Mouse (Mus musculus) thymus, adult 2 months (tissue): ENCODE data around the gene Apon. TPM values are rescaled to one million over a fixed set of nuclear protein-coding genes. Genes with fewer than 3 reads are reported as not detected.
A peak's percentile ranks its signal among the peaks of the same experiment; 100 is the strongest.

Experiments used
- DNase-seq: peaks from one replicate; pipeline ENCODE4 v3.0.0; 2021
- H3K27ac ChIP-seq: fragments of 200-500 bp; 2 replicates; pipeline ENCODE4 v1.5.1; 2012; ENCODE audit warnings: low read length, control low read depth; ENCODE audit not compliant: control insufficient read depth, insufficient read depth
- H3K27me3 ChIP-seq: fragments of 200-500 bp; 2 replicates; pipeline ENCODE4 v1.6.1; 2012; ENCODE audit warnings: mild to moderate bottlenecking, low read length, moderate library complexity, mixed read lengths; ENCODE audit not compliant: control insufficient read depth, insufficient read depth
- H3K36me3 ChIP-seq: fragments of 200-500 bp; 2 replicates; pipeline ENCODE4 v1.6.1; 2012; ENCODE audit warnings: mild to moderate bottlenecking, low read length, moderate library complexity; ENCODE audit not compliant: control insufficient read depth, insufficient read depth
- H3K4me1 ChIP-seq: fragments of 200-500 bp; replicated peaks from 2 replicates; pipeline ENCODE4 v1.6.1; 2012; ENCODE audit warnings: low read length; ENCODE audit not compliant: control insufficient read depth, insufficient read depth
- H3K4me3 ChIP-seq: fragments of 200-500 bp; 2 replicates; pipeline ENCODE4 v1.5.1; 2012; ENCODE audit warnings: mild to moderate bottlenecking, low read length, control low read depth, moderate library complexity; ENCODE audit not compliant: control insufficient read depth, insufficient read depth
- CTCF ChIP-seq: fragments of 200-500 bp; IDR thresholded peaks from 2 replicates; pipeline ENCODE4 v1.5.1; 2012; ENCODE audit warnings: mild to moderate bottlenecking, control low read depth, low read length, moderate library complexity, borderline replicate concordance; ENCODE audit not compliant: control insufficient read depth, poor library complexity, insufficient read depth; ENCODE audit errors: extremely low read depth
- POLR2A ChIP-seq: fragments of 200-500 bp; IDR thresholded peaks from 2 replicates; pipeline ENCODE4 v1.6.1; 2012; ENCODE audit warnings: mild to moderate bottlenecking, low read length, control low read depth, moderate library complexity; ENCODE audit not compliant: control insufficient read depth, poor library complexity, insufficient read depth; ENCODE audit errors: extremely low read depth
- WGBS: fragments of 180-500 bp; shearing (Covaris S2); methylation state at CpG from one replicate; pipeline ENCODE4 v1.1.7; 2018; 5-methylcytosine and 5-hydroxymethylcytosine counted together
- polyA plus RNA-seq: library from polyadenylated mRNA; depleted of rRNA; stranded (reverse); fragments of >200 nt; gene quantifications from 2 replicates; pipeline ENCODE4 v1.2.3, GENCODE M21; 2012

Gene Apon
- polyA plus RNA-seq, 1 experiment, result 0.39 TPM

- Histone ChIP-seq H3K4me3 (peak overlapping the region; percentile 82), H3K4me1 (peaks cover 24% of the 10 kb centered on the region), H3K27me3 (no peaks in the 10 kb centered on the region), H3K36me3 (no peaks in the 10 kb centered on the region), H3K27ac (peak overlapping the region; percentile 93)
- peak; percentile 65 for DNase-seq
- 0% methylated on average over 14 of the region's 14 CpGs for WGBS
- TF ChIP-seq CTCF (no peak), POLR2A (no peak)
These were observed 21.4 kb upstream of the Apon start for GRCm38 (mm10) chr10:128232420-128232985.

GRCm38 (mm10) chr10:128236321-128236720 is 17.6 kb upstream of the Apon start:
- no peaks in the 10 kb centered on the region for H3K27me3 ChIP-seq
- DNase-seq, result no peak
- peaks cover 11% of the 10 kb centered on the region; the same call in 1 of the 2 replicates for H3K36me3 ChIP-seq
- no peak overlapping the region for H3K27ac ChIP-seq
- 94% methylated on average over 4 of the region's 4 CpGs for WGBS
- H3K4me1 ChIP-seq, result 0 out of 2 replicates have a peak, but pooled peaks cover 3% of the 10 kb centered on the region
- no peak overlapping the region for H3K4me3 ChIP-seq
- no peak for TF ChIP-seq CTCF
- no peak for TF ChIP-seq POLR2A

GRCm38 (mm10) chr10:128237807-128238480 is 16.0 kb upstream of the Apon start:
- Histone ChIP-seq H3K27me3 (no peaks in the 10 kb centered on the region), H3K36me3 (peaks cover 18% of the 10 kb centered on the region; the same call in 1 of the 2 replicates), H3K4me1 (0 out of 2 replicates have a peak, but pooled peaks cover under 1% of the 10 kb centered on the region), H3K4me3 (no peak overlapping the region), H3K27ac (no peak overlapping the region)
- 94% methylated on average over 15 of the region's 15 CpGs for WGBS
- DNase-seq, result no peak
- TF ChIP-seq CTCF (no peak), POLR2A (no peak)

GRCm38 (mm10) chr10:128239140-128239539 is 14.8 kb upstream of the Apon start:
- no peak for DNase-seq
- WGBS, result 99% methylated on average over 4 of the region's 4 CpGs
- Histone ChIP-seq H3K27me3 (no peaks in the 10 kb centered on the region), H3K27ac (no peak overlapping the region), H3K36me3 (peaks cover 26% of the 10 kb centered on the region; the same call in 1 of the 2 replicates), H3K4me1 (no peaks in the 10 kb centered on the region), H3K4me3 (no peak overlapping the region)
- no peak for TF ChIP-seq CTCF
- no peak for TF ChIP-seq POLR2A

- 93% methylated on average over 18 of the region's 18 CpGs for whole genome bisulfite sequencing
These were observed 13.8 kb upstream of the Apon start for GRCm38 (mm10) chr10:128240131-128240530.

GRCm38 (mm10) chr10:128243252-128243651 is 10.6 kb upstream of the Apon start:
- Histone ChIP-seq H3K4me3 (no peak overlapping the region), H3K27ac (no peak overlapping the region), H3K27me3 (no peaks in the 10 kb centered on the region), H3K36me3 (peaks cover 52% of the 10 kb centered on the region), H3K4me1 (no peaks in the 10 kb centered on the region)
- TF ChIP-seq POLR2A (no peak), CTCF (no peak)
- 94% methylated on average over 8 of the region's 8 CpGs for WGBS
- DNase-seq, result no peak

More at GRCm38 (mm10) chr10:128240131-128240530, 13.8 kb upstream of the Apon start:
- Histone ChIP-seq H3K36me3 (peaks cover 27% of the 10 kb centered on the region; the same call in 1 of the 2 replicates), H3K27me3 (no peaks in the 10 kb centered on the region), H3K4me3 (no peak overlapping the region), H3K27ac (no peak overlapping the region), H3K4me1 (no peaks in the 10 kb centered on the region)
- TF ChIP-seq POLR2A (no peak), CTCF (no peak)
- DNase-seq, result no peak
